Mouse (Mus musculus): ENCODE measurements around the gene Hebp2. TPM values are rescaled to one million over a fixed set of nuclear protein-coding genes. Genes with fewer than 3 reads are reported as not detected.
A peak's percentile ranks its signal among the peaks of the same experiment; 100 is the strongest.

Hebp2 gene
- polyA plus RNA-seq, 1 experiment from 2014 or later = 55.9 TPM

- no peak for ATAC-seq (ENCODE audit: insufficient number of reproducible peaks, low FRiP score, low TSS enrichment, low read depth)
- Histone ChIP-seq H3K4me1 (peaks cover 30% of the 10 kb centered on the region), H3K4me3 (no peak overlapping the region), H3K4me2 (no peak overlapping the region), H3K9me3 (no peaks in the 10 kb centered on the region), H3K27ac (no peak overlapping the region), H3K36me3 (peaks cover 22% of the 10 kb centered on the region), H3K27me3 (no peaks in the 10 kb centered on the region), H3K9ac (no peak overlapping the region)
- WGBS = 80% methylated on average over 4 of the region's 4 CpGs
Measured at GRCm38 (mm10) chr10:18530161-18530560, 15.7 kb downstream of the Hebp2 start.

DNA sequence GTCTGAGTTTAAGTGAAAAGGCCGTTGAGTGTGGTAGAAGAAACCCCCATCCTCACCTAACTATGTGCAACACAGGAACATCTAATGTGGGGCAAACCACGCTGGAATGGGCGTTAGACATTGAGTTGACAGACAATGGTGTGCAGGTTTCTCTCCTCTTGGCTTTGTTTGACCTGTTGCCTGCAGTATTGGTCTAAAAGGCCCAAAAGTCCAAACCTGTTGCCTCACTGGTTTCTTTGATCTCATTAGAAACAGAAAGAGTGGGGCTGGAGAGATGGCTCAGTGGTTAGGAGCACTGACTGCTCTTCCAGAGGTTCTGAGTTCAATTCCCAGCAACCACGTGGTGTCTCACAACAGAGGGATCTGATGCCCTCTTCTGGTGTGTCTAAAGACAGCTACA lies 16.7 kb downstream of the Hebp2 start:
- no peak overlapping the region for H3K27ac ChIP-seq
- H3K9me3 ChIP-seq = no peaks in the 10 kb centered on the region
- no peak overlapping the region for H3K4me2 ChIP-seq
- H3K4me3 ChIP-seq = no peak overlapping the region
- no peak for ATAC-seq (ENCODE audit: insufficient number of reproducible peaks, low FRiP score, low TSS enrichment, low read depth)
- H3K27me3 ChIP-seq = no peaks in the 10 kb centered on the region
- H3K36me3 ChIP-seq = peaks cover 30% of the 10 kb centered on the region
- peaks cover 30% of the 10 kb centered on the region for H3K4me1 ChIP-seq
- no peak overlapping the region for H3K9ac ChIP-seq
- 79% methylated on average over 4 of the region's 4 CpGs for WGBS

DNA sequence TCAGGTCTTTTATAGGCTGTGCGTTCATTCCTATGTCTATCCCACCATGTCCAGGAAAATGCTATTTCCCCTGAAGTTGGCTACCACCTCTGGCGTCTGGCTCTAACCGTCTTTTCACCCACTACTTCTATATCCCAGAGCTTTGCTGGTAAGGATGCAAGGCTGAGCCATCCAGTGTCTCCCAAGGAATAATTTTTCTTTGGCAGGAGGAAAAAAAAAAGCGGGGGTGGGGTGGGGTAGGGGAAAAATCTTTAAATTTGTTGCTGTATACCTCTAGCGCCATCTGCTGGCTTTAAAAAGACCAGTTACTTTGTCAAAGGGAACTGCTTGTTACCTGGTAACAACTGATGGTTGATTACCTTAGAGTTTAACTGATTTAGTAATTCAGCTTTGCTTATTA lies 17.4 kb downstream of the Hebp2 start:
- 0 out of 2 replicates have a peak overlapping the region, but pooled peaks have one; percentile 5 for H3K4me2 ChIP-seq
- 40% methylated on average over 5 of the region's 5 CpGs for WGBS
- peaks cover 35% of the 10 kb centered on the region for H3K36me3 ChIP-seq
- H3K9ac ChIP-seq = no peak overlapping the region
- H3K27me3 ChIP-seq = no peaks in the 10 kb centered on the region
- no peak overlapping the region for H3K4me3 ChIP-seq
- ATAC-seq (ENCODE audit: insufficient number of reproducible peaks, low FRiP score, low TSS enrichment, low read depth) = no peak
- peak overlapping the region; percentile 33; the same call in 1 of the 2 replicates for H3K27ac ChIP-seq
- peaks cover 30% of the 10 kb centered on the region for H3K4me1 ChIP-seq
- H3K9me3 ChIP-seq = no peaks in the 10 kb centered on the region

- H3K4me1 ChIP-seq = peaks cover 30% of the 10 kb centered on the region
- 48% methylated on average over 7 of the region's 7 CpGs for WGBS
- H3K4me3 ChIP-seq = no peak overlapping the region
- H3K4me2 ChIP-seq = no peak overlapping the region
- no peak overlapping the region for H3K9ac ChIP-seq
- ATAC-seq (ENCODE audit: insufficient number of reproducible peaks, low FRiP score, low TSS enrichment, low read depth) = no peak
- H3K27ac ChIP-seq = 0 out of 2 replicates have a peak overlapping the region, but pooled peaks have one; percentile 33
- no peaks in the 10 kb centered on the region for H3K27me3 ChIP-seq
- H3K36me3 ChIP-seq = peaks cover 35% of the 10 kb centered on the region
- no peaks in the 10 kb centered on the region for H3K9me3 ChIP-seq
Measured at GRCm38 (mm10) chr10:18527766-18528165, 18.1 kb downstream of the Hebp2 start.

GRCm38 (mm10) chr10:18526851-18527675 lies 18.8 kb downstream of the Hebp2 start:
- H3K9ac ChIP-seq = no peak overlapping the region
- H3K27me3 ChIP-seq = no peaks in the 10 kb centered on the region
- 54% methylated on average over 20 of the region's 20 CpGs for WGBS
- peaks cover 30% of the 10 kb centered on the region for H3K4me1 ChIP-seq
- H3K4me3 ChIP-seq = no peak overlapping the region
- H3K4me2 ChIP-seq = no peak overlapping the region
- ATAC-seq (ENCODE audit: insufficient number of reproducible peaks, low FRiP score, low TSS enrichment, low read depth) = no peak
- H3K27ac ChIP-seq = peak overlapping the region; percentile 38; the same call in 1 of the 2 replicates
- H3K36me3 ChIP-seq = peaks cover 34% of the 10 kb centered on the region
- H3K9me3 ChIP-seq = no peaks in the 10 kb centered on the region

DNA sequence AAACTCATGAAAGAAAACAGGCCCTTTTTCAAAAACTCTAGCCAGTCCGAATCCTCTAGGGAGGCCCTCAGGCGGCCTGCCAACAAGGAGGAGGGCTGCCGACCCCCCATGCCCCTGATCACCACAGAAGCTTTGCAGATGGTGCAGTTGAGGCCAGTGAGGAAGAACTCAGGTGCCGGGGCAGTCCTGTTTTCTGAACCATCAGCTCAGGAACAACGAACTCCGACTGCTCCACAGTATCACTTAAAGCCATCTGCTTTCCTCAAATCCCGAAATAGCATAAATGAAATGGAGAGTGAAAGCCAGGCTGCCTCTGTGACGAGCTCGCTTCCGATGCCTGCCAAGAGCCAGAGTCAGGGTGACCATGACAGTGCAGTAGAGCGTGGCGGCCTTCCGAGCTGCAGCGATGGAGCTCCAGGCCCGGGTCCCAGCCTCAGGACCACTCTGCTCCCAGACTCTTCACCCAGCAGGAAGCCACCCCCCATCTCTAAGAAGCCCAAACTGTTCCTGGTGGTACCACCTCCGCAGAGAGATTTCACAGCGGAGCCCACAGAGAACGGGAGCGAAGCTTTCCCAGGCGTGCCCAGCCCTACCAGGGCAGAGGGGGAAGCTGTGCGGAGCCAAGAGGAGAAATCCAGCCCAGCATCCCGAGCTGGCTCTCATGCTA lies 19.6 kb downstream of the Hebp2 start:
- H3K9ac ChIP-seq = no peak overlapping the region
- H3K9me3 ChIP-seq = no peaks in the 10 kb centered on the region
- H3K4me2 ChIP-seq = no peak overlapping the region
- H3K36me3 ChIP-seq = peaks cover 27% of the 10 kb centered on the region
- no peak overlapping the region for H3K4me3 ChIP-seq
- 77% methylated on average over 22 of the region's 22 CpGs for WGBS
- ATAC-seq (ENCODE audit: insufficient number of reproducible peaks, low FRiP score, low TSS enrichment, low read depth) = no peak
- H3K4me1 ChIP-seq = peaks cover 30% of the 10 kb centered on the region
- H3K27me3 ChIP-seq = no peaks in the 10 kb centered on the region
- H3K27ac ChIP-seq = peak overlapping the region; percentile 38; the same call in 1 of the 2 replicates

DNA sequence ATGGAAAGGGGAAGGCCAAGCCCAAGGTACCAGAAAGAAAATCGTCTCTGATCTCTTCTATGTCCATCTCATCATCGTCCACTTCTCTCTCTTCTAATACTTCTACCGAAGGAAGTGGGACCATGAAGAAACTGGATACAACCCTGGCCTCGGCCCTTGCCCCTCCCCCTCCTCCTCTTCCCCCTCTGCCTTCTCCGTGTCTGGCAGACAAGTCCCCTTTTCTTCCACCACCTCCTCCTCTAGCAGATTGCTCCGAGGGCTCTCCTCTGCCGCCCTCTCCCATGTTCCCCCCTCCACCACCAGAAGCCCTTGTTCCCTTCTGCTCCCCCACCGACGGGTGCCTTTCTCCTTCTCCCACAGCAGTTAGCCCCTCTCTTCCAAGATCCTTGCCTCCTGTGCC lies 20.1 kb downstream of the Hebp2 start:
- no peak overlapping the region; the same call in 1 of the 2 replicates for H3K27ac ChIP-seq
- peaks cover 24% of the 10 kb centered on the region for H3K36me3 ChIP-seq
- H3K4me2 ChIP-seq = no peak overlapping the region
- H3K9me3 ChIP-seq = no peaks in the 10 kb centered on the region
- no peak overlapping the region for H3K4me3 ChIP-seq
- no peak for ATAC-seq (ENCODE audit: insufficient number of reproducible peaks, low FRiP score, low TSS enrichment, low read depth)
- no peaks in the 10 kb centered on the region for H3K27me3 ChIP-seq
- H3K4me1 ChIP-seq = peaks cover 30% of the 10 kb centered on the region
- H3K9ac ChIP-seq = no peak overlapping the region
- WGBS = 62% methylated on average over 9 of the region's 9 CpGs

DNA sequence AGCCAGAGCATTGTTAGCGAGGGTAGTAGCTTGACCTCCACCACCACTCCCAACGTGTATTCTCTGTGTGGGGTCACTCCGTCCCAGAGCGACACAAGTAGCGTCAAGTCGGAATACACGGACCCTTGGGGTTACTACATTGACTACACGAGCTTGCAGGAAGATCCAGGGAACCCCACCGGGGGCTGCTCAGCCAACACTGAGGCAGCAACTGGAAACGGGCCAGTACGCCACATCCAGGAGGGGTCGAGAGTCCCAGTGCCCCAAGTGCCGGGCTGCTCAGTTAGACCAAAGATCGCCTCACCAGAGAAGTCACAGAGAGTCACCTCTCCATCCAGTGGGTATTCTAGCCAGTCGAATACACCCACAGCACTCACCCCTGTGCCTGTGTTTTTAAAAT lies 20.6 kb downstream of the Hebp2 start:
- no peaks in the 10 kb centered on the region for H3K27me3 ChIP-seq
- peaks cover 30% of the 10 kb centered on the region for H3K4me1 ChIP-seq
- H3K36me3 ChIP-seq = peaks cover 24% of the 10 kb centered on the region
- H3K4me3 ChIP-seq = no peak overlapping the region
- WGBS = 86% methylated on average over 15 of the region's 15 CpGs
- no peak overlapping the region for H3K4me2 ChIP-seq
- no peak overlapping the region for H3K9ac ChIP-seq
- no peaks in the 10 kb centered on the region for H3K9me3 ChIP-seq
- no peak overlapping the region for H3K27ac ChIP-seq
- peak; percentile 21; the same call in 1 of the 2 replicates for ATAC-seq (ENCODE audit: insufficient number of reproducible peaks, low FRiP score, low TSS enrichment, low read depth)

DNA sequence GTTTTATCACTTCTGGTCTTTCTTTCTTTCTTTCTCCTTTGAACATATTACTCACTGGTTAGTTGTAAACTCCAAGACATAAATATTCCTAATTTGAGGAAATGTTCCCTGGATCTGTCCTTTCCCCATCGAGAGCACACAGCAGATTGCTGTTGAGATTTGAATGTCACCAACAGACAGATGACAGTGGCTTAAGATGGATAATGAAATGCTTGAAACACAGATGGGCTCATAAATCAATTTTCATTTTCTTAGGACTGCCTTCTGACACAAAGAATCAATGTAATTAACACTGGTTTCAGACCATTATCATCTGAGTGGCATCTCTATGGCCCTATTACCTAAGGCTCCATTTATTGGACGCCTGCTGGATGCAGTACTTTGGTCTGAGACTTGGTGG lies 23.3 kb downstream of the Hebp2 start:
- no peak overlapping the region for H3K27ac ChIP-seq
- 81% methylated on average over 2 of the region's 2 CpGs for WGBS
- ATAC-seq (ENCODE audit: insufficient number of reproducible peaks, low FRiP score, low TSS enrichment, low read depth) = no peak

GRCm38 (mm10) chr10:18511496-18511895 lies 34.4 kb downstream of the Hebp2 start:
- ATAC-seq (ENCODE audit: insufficient number of reproducible peaks, low FRiP score, low TSS enrichment, low read depth) = no peak
- no peak overlapping the region for H3K4me2 ChIP-seq
- H3K9me3 ChIP-seq = no peaks in the 10 kb centered on the region
- no peak overlapping the region for H3K9ac ChIP-seq
- WGBS = 73% methylated on average over 11 of the region's 11 CpGs
- peaks cover 5% of the 10 kb centered on the region; the same call in 1 of the 2 replicates for H3K36me3 ChIP-seq
- H3K27ac ChIP-seq = no peak overlapping the region
- peaks cover 18% of the 10 kb centered on the region for H3K4me1 ChIP-seq
- H3K4me3 ChIP-seq = no peak overlapping the region
- no peaks in the 10 kb centered on the region for H3K27me3 ChIP-seq

More for the DNA sequence above, 23.3 kb downstream of the Hebp2 start:
- Histone ChIP-seq H3K4me2 (no peak overlapping the region), H3K36me3 (peaks cover 24% of the 10 kb centered on the region), H3K4me3 (no peak overlapping the region), H3K9ac (no peak overlapping the region), H3K27me3 (no peaks in the 10 kb centered on the region), H3K9me3 (no peaks in the 10 kb centered on the region), H3K4me1 (peaks cover 22% of the 10 kb centered on the region)

DNA sequence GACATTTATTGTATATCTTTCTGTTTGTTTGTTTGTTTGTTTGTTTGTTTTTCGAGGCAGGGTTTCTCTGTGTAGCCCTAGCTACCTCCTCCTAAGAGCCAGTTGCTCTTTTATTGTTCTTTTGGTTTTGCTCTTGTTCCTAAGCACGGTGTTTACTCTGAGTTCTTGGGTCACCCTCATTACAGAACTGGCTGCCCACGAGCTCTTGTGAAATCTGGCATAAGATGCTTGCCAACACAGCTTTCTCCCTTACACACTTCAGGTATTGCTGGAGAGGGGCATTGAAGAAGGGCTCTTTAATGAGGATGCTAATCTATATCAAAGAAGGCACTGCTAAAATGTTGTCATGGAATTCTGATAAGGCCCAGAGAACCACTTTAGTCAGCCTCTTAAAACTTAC lies 35.2 kb downstream of the Hebp2 start:
- H3K4me2 ChIP-seq = no peak overlapping the region
- WGBS = 76% methylated on average over 3 of the region's 3 CpGs
- no peak for ATAC-seq (ENCODE audit: insufficient number of reproducible peaks, low FRiP score, low TSS enrichment, low read depth)
- H3K27ac ChIP-seq = no peak overlapping the region
- H3K4me1 ChIP-seq = peaks cover 26% of the 10 kb centered on the region
- no peaks in the 10 kb centered on the region for H3K27me3 ChIP-seq
- H3K9ac ChIP-seq = no peak overlapping the region
- no peak overlapping the region for H3K4me3 ChIP-seq
- H3K9me3 ChIP-seq = no peaks in the 10 kb centered on the region
- peaks cover 5% of the 10 kb centered on the region; the same call in 1 of the 2 replicates for H3K36me3 ChIP-seq

DNA sequence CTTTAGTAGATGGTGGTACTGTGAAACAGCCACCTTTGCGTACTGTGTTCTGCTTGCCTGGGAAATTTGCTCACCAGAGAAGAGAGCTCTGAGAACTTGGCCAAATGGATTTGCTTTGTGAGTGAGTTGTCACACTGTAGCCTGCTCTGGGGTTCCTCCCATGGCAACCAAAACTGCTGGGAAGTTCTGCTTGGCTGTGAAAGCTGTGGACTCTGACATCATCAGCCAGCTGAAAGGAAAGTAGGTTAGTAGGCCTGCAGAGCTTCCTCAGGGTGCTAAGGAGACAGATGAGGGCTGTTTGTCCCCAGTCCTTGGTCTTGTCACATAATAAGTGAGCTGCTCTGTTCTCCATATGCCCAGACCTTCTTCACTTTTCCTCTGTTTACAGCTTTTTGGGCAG lies 37.3 kb downstream of the Hebp2 start:
- peak overlapping the region; percentile 38; the same call in 1 of the 2 replicates for H3K27ac ChIP-seq
- ATAC-seq (ENCODE audit: insufficient number of reproducible peaks, low FRiP score, low TSS enrichment, low read depth) = no peak
- peaks cover 32% of the 10 kb centered on the region for H3K4me1 ChIP-seq
- no peak overlapping the region for H3K4me2 ChIP-seq
- H3K9me3 ChIP-seq = no peaks in the 10 kb centered on the region
- H3K36me3 ChIP-seq = peaks cover 5% of the 10 kb centered on the region; the same call in 1 of the 2 replicates
- H3K4me3 ChIP-seq = no peak overlapping the region
- no peaks in the 10 kb centered on the region for H3K27me3 ChIP-seq
- no peak overlapping the region for H3K9ac ChIP-seq
- WGBS = 79% methylated on average over 1 of the region's 1 CpGs
